15 mouse cellular contexts compared by ENCODE assay signal in genomic region chr1:43539689-43540380, GRCm38 (mm10).
"Had no signal": no experiment of that assay in that cellular context is flagged by ENCODE, and none has a peak within 500 bp of the region (broad histone marks: within the 10 kb centered on the region; RNA-seq: fewer than 3 reads in every experiment).

No protein-coding gene starts in this region.

- DNase-seq: kidney, adult 2 months; kidney, postnatal 14 days; lung, adult 2 months; lung, postnatal 4 days; thymus, postnatal 14 days had no signal

- H3K9ac ChIP-seq: intestine, embryonic 15.5 days; kidney, embryonic 15.5 days; liver, embryonic 15.5 days; midbrain, embryonic 12.5 days; neural tube, embryonic 12.5 days; stomach, embryonic 15.5 days had no signal

- H3K27me3 ChIP-seq: intestine, embryonic 15.5 days; kidney, embryonic 15.5 days; liver, embryonic 15.5 days; midbrain, embryonic 12.5 days; neural tube, embryonic 12.5 days; stomach, embryonic 15.5 days had no signal

- ATAC-seq: intestine, embryonic 15.5 days; lung, postnatal 0 days had no signal

- H3K27ac ChIP-seq: intestine, embryonic 15.5 days; kidney, embryonic 15.5 days; left cerebral cortex, adult 2 months; limb, embryonic 10.5 days; liver, embryonic 15.5 days; midbrain, embryonic 12.5 days; neural tube, embryonic 12.5 days; stomach, embryonic 15.5 days had no signal

- H3K4me1 ChIP-seq: stomach, embryonic 15.5 days had no signal

- H3K9me3 ChIP-seq: intestine, embryonic 15.5 days; kidney, embryonic 15.5 days; limb, embryonic 10.5 days; liver, embryonic 15.5 days; midbrain, embryonic 12.5 days; neural tube, embryonic 12.5 days; stomach, embryonic 15.5 days had no signal

- H3K36me3 ChIP-seq: intestine, embryonic 15.5 days; liver, embryonic 15.5 days had no signal

- H3K4me3 ChIP-seq: intestine, embryonic 15.5 days; kidney, embryonic 15.5 days; left cerebral cortex, adult 2 months; limb, embryonic 10.5 days; liver, embryonic 15.5 days; midbrain, embryonic 12.5 days; neural tube, embryonic 12.5 days; stomach, embryonic 15.5 days had no signal

- H3K4me2 ChIP-seq: intestine, embryonic 15.5 days; kidney, embryonic 15.5 days; liver, embryonic 11.5 days; liver, embryonic 15.5 days; midbrain, embryonic 12.5 days; neural tube, embryonic 12.5 days; stomach, embryonic 15.5 days had no signal
